Mouse (Mus musculus): ENCODE results near the gene Wdr76. TPM values are rescaled to one million over a fixed set of nuclear protein-coding genes. Genes with fewer than 3 reads are reported as not detected.

Gene Wdr76
- polyA plus RNA-seq, 1 experiment from 2014 or later, result 11.0 TPM

- ATAC-seq (ENCODE audit: low FRiP score, low read depth), result peak; percentile 81; the same call in 1 of the 2 replicates
- H3K27ac ChIP-seq (replicated peaks), result no peak overlapping the region
- H3K4me3 ChIP-seq, result no peak overlapping the region
- no peak overlapping the region for H3K9ac ChIP-seq (replicated peaks)
- no peaks in the 10 kb centered on the region for H3K9me3 ChIP-seq
- H3K4me2 ChIP-seq (replicated peaks), result no peak overlapping the region
- 64% methylated on average over 13 of the region's 13 CpGs for WGBS
- peaks cover 10% of the 10 kb centered on the region for H3K4me1 ChIP-seq
- H3K27me3 ChIP-seq, result peaks cover 30% of the 10 kb centered on the region
- H3K36me3 ChIP-seq, result 0 out of 2 replicates have a peak, but pooled peaks cover 2% of the 10 kb centered on the region
These were observed 77.1 kb downstream of the Wdr76 start for GRCm38 (mm10) chr2:121583468-121584116.

GRCm38 (mm10) chr2:121584705-121585104 lies 78.2 kb downstream of the Wdr76 start:
- H3K9me3 ChIP-seq, result no peaks in the 10 kb centered on the region
- 0 out of 2 replicates have a peak, but pooled peaks cover 2% of the 10 kb centered on the region for H3K36me3 ChIP-seq
- H3K4me1 ChIP-seq, result peaks cover 15% of the 10 kb centered on the region
- H3K27me3 ChIP-seq, result peaks cover 30% of the 10 kb centered on the region
- no peak overlapping the region for H3K27ac ChIP-seq (replicated peaks)
- H3K9ac ChIP-seq (replicated peaks), result no peak overlapping the region
- ATAC-seq (ENCODE audit: low FRiP score, low read depth), result no peak
- no peak overlapping the region for H3K4me2 ChIP-seq (replicated peaks)
- 68% methylated on average over 5 of the region's 5 CpGs for WGBS
- no peak overlapping the region for H3K4me3 ChIP-seq

- WGBS, result 37% methylated on average over 12 of the region's 12 CpGs
- peak; percentile 30 for ATAC-seq (ENCODE audit: low FRiP score, low read depth)
- Histone ChIP-seq H3K27me3 (peaks cover 23% of the 10 kb centered on the region), H3K4me2 (replicated peaks) (no peak overlapping the region), H3K9ac (replicated peaks) (no peak overlapping the region), H3K4me1 (peaks cover 15% of the 10 kb centered on the region), H3K9me3 (no peaks in the 10 kb centered on the region), H3K36me3 (0 out of 2 replicates have a peak, but pooled peaks cover 5% of the 10 kb centered on the region), H3K4me3 (no peak overlapping the region), H3K27ac (replicated peaks) (peak overlapping the region; percentile 30; the same call in 1 of the 2 replicates)
These were observed 81.2 kb downstream of the Wdr76 start for GRCm38 (mm10) chr2:121587523-121588308.

- Histone ChIP-seq H3K27ac (replicated peaks) (peak overlapping the region; percentile 30; the same call in 1 of the 2 replicates), H3K4me1 (peaks cover 15% of the 10 kb centered on the region), H3K9me3 (no peaks in the 10 kb centered on the region), H3K4me2 (replicated peaks) (0 out of 2 replicates have a peak overlapping the region, but pooled peaks have one; percentile 2), H3K9ac (replicated peaks) (no peak overlapping the region), H3K27me3 (peaks cover 23% of the 10 kb centered on the region), H3K4me3 (no peak overlapping the region), H3K36me3 (0 out of 2 replicates have a peak, but pooled peaks cover 5% of the 10 kb centered on the region)
- peak; percentile 52; the same call in 1 of the 2 replicates for ATAC-seq (ENCODE audit: low FRiP score, low read depth)
- 44% methylated on average over 4 of the region's 4 CpGs for WGBS
These were observed 81.8 kb downstream of the Wdr76 start for GRCm38 (mm10) chr2:121588309-121588694.

GRCm38 (mm10) chr2:121594131-121594530 lies 87.6 kb downstream of the Wdr76 start:
- Histone ChIP-seq H3K27ac (replicated peaks) (no peak overlapping the region), H3K4me3 (no peak overlapping the region), H3K36me3 (0 out of 2 replicates have a peak, but pooled peaks cover 3% of the 10 kb centered on the region), H3K4me2 (replicated peaks) (no peak overlapping the region), H3K9me3 (no peaks in the 10 kb centered on the region), H3K27me3 (no peaks in the 10 kb centered on the region), H3K9ac (replicated peaks) (no peak overlapping the region), H3K4me1 (peaks cover 10% of the 10 kb centered on the region; the same call in 1 of the 2 replicates)
- ATAC-seq (ENCODE audit: low FRiP score, low read depth), result no peak
- WGBS, result 67% methylated on average over 3 of the region's 3 CpGs

Other genes with a start within 250 kb of the Wdr76 start
- 230 and 245 TPM in 2 replicates for gene Trp53bp1, start 235.3 kb upstream of the Wdr76 start, polyA plus RNA-seq (2016; fragmentation: Nextera tagmentation; extraction: Ambion mirVana)
- 14.7 and 16.8 TPM in 2 replicates for gene Map1a, start 217.1 kb upstream of the Wdr76 start, polyA plus RNA-seq (2016; fragmentation: Nextera tagmentation; extraction: Ambion mirVana)
- gene Ppip5k1, start 151.3 kb upstream of the Wdr76 start, polyA plus RNA-seq (2016; fragmentation: Nextera tagmentation; extraction: Ambion mirVana), result 13.2 and 15.1 TPM in 2 replicates
- gene Ckmt1, start 149.0 kb upstream of the Wdr76 start, polyA plus RNA-seq (2016; fragmentation: Nextera tagmentation; extraction: Ambion mirVana), result 6.4 and 7.2 TPM in 2 replicates
- not detected in 2 replicates for gene Strc, start 119.6 kb upstream of the Wdr76 start, polyA plus RNA-seq (2016; fragmentation: Nextera tagmentation; extraction: Ambion mirVana)
- 457 and 459 TPM in 2 replicates for gene Pdia3, start 92.9 kb upstream of the Wdr76 start, polyA plus RNA-seq (2016; fragmentation: Nextera tagmentation; extraction: Ambion mirVana)
- 3.0 and 3.3 TPM in 2 replicates for gene Catsper2, start 92.9 kb upstream of the Wdr76 start, polyA plus RNA-seq (2016; fragmentation: Nextera tagmentation; extraction: Ambion mirVana)
- gene Ell3, start 62.4 kb upstream of the Wdr76 start, polyA plus RNA-seq (2016; fragmentation: Nextera tagmentation; extraction: Ambion mirVana), result 1.7 and 2.3 TPM in 2 replicates
- gene Serf2, start 57.5 kb upstream of the Wdr76 start, polyA plus RNA-seq (2016; fragmentation: Nextera tagmentation; extraction: Ambion mirVana), result 456 and 461 TPM in 2 replicates
- 108 and 127 TPM in 2 replicates for gene Hypk, start 53.4 kb upstream of the Wdr76 start, polyA plus RNA-seq (2016; fragmentation: Nextera tagmentation; extraction: Ambion mirVana)
- gene Serinc4, start 49.9 kb upstream of the Wdr76 start, polyA plus RNA-seq (2016; fragmentation: Nextera tagmentation; extraction: Ambion mirVana), result 0.85 and 1.2 TPM in 2 replicates
- 66.4 and 70.8 TPM in 2 replicates for gene Mfap1b, start 32.7 kb upstream of the Wdr76 start, polyA plus RNA-seq (2016; fragmentation: Nextera tagmentation; extraction: Ambion mirVana)
- 31.9 and 34.8 TPM in 2 replicates for gene Mfap1a, start 58 bp upstream of the Wdr76 start, polyA plus RNA-seq (2016; fragmentation: Nextera tagmentation; extraction: Ambion mirVana)